In the genomic region with DNA sequence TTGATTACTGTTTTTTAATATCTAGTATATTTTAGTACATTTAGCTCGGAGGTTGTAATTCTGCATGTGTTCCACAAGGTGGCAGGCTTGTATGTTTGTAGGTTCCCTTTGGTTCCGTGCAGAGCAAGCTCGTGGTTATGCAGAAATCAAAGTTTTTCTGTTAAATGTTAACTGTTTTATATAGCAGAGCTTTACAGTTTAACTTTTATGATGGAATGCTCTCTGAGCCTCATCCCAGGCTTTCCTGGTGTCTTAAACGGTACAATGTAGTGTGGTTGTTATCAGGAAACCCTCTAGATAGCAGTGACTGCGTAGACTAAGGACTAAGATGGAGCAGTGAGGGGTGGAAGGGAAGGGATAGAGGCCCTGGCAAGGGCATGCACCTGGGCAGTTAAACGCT, we compare ENCODE assay signal across 8 mouse cellular contexts.
DNase-seq lines count a peak whose midpoint lies in the region; ATAC-seq and TF ChIP-seq lines count a peak whose summit lies in the region.

No protein-coding gene starts in this region.

- ATAC-seq in heart, embryonic 15.5 days (replicated peaks; ENCODE audit: insufficient number of reproducible peaks, insufficient read depth, low FRiP score, low read depth), result no peak
- no peak for ATAC-seq in liver, postnatal 0 days
- peak; percentile 65; the same call in 1 of the 2 replicates for ATAC-seq in stomach, embryonic 16.5 days (ENCODE audit: insufficient read depth, low FRiP score)

- H3K36me3 ChIP-seq in CH12.LX (replicated peaks in 1 of 2; ENCODE audit: control insufficient read depth in 1 of 2, insufficient read depth in 1 of 2, low read length in 1 of 2), result no peaks in the 10 kb centered on the region
- no peaks in the 10 kb centered on the region for H3K36me3 ChIP-seq in heart, embryonic 15.5 days
- H3K36me3 ChIP-seq in liver, postnatal 0 days (replicated peaks; ENCODE audit: insufficient read depth, low read length), result no peaks in the 10 kb centered on the region
- H3K36me3 ChIP-seq in stomach, embryonic 16.5 days (ENCODE audit: control insufficient read depth, insufficient read depth, low read length), result no peaks in the 10 kb centered on the region

- H3K4me3 ChIP-seq in CH12.LX (replicated peaks in 1 of 3; ENCODE audit: low read depth in 2 of 3, low read length in 2 of 3, poor library complexity in 1 of 3), result no peak overlapping the region
- H3K4me3 ChIP-seq in bone marrow, adult 2 months (replicated peaks; ENCODE audit: control insufficient read depth, low read depth, low read length), result no peak overlapping the region
- 0 out of 2 replicates have a peak overlapping the region, but pooled peaks have one; percentile 10 for H3K4me3 ChIP-seq in heart, embryonic 15.5 days
- H3K4me3 ChIP-seq in liver, postnatal 0 days (ENCODE audit: low read depth, low read length), result no peak overlapping the region
- no peak overlapping the region for H3K4me3 ChIP-seq in stomach, embryonic 16.5 days (replicated peaks; ENCODE audit: low read length)

- no peak for TF ChIP-seq POLR2A in CH12.LX (IDR thresholded peaks at IDR 0.05; ENCODE audit: low read depth, low read length)
- TF ChIP-seq POLR2A in bone marrow, adult 2 months (IDR thresholded peaks at IDR 0.05; ENCODE audit: borderline replicate concordance, control insufficient read depth, low read depth, low read length), result no peak

- in situ Hi-C loops in CH12.LX (cut with MboI; ENCODE audit: low pct_ligation_motif_present, low pct_unique_long_range_greater_than_20kb, low sequenced_read_pairs), result loop anchor here (10.0 kb wide), 1 partner anchor 595 kb away; no protein-coding TSS in a partner anchor

- dilution Hi-C loops in CH12.LX (cut with MboI; ENCODE audit: extremely low pct_ligation_motif_present, extremely low pct_unique_long_range_greater_than_20kb, low sequenced_read_pairs), result loop anchor here (25.0 kb wide), 1 partner anchor 532 kb away; no protein-coding TSS in a partner anchor

- no peak for TF ChIP-seq EP300 in CH12.LX (IDR thresholded peaks at IDR 0.05; ENCODE audit: low read length)
- no peak for TF ChIP-seq EP300 in liver, postnatal 0 days (IDR thresholded peaks at IDR 0.05; ENCODE audit: low read depth)

- no peaks in the 10 kb centered on the region for H3K79me2 ChIP-seq in CH12.LX (replicated peaks; ENCODE audit: control insufficient read depth, extremely low read depth, insufficient read depth, poor library complexity, severe bottlenecking)

- H3K27me3 ChIP-seq in CH12.LX (replicated peaks), result no peaks in the 10 kb centered on the region
- H3K27me3 ChIP-seq in heart, embryonic 15.5 days, result no peaks in the 10 kb centered on the region
- no peaks in the 10 kb centered on the region for H3K27me3 ChIP-seq in liver, postnatal 0 days (ENCODE audit: insufficient read depth, low read length)
- no peaks in the 10 kb centered on the region for H3K27me3 ChIP-seq in stomach, embryonic 16.5 days (ENCODE audit: control insufficient read depth, insufficient read depth, low read length)

- 25% methylated on average over 6 of the region's 6 CpGs for whole genome bisulfite sequencing in bone marrow, adult 2 months
- 17% methylated on average over 6 of the region's 6 CpGs for WGBS in heart, embryonic 15.5 days
- 24% methylated on average over 6 of the region's 6 CpGs for WGBS in liver, postnatal 0 days (ENCODE audit: insufficient replicate concordance)
- 22% methylated on average over 6 of the region's 6 CpGs for WGBS in stomach, embryonic 16.5 days

- peak; percentile 81 for TF ChIP-seq RAD21 in CH12.LX (IDR thresholded peaks at IDR 0.05; ENCODE audit: low read depth, low read length)

- TF ChIP-seq CTCF in CH12.LX (conservative IDR thresholded peaks at IDR 0.05 in 1 of 2, IDR thresholded peaks at IDR 0.05 in 1 of 2; ENCODE audit: low read depth in 2 of 2, low read length in 2 of 2), result peak; percentile 69 to 78
- peak; percentile 35 for TF ChIP-seq CTCF in bone marrow, adult 2 months (IDR thresholded peaks at IDR 0.05; ENCODE audit: control insufficient read depth, insufficient read depth, low read length)
- peak; percentile 77 for TF ChIP-seq CTCF in liver, postnatal 0 days (IDR thresholded peaks at IDR 0.05; ENCODE audit: low read depth)

- no peaks in the 10 kb centered on the region for H3K9me3 ChIP-seq in CH12.LX (replicated peaks; ENCODE audit: low read length)
- no peaks in the 10 kb centered on the region for H3K9me3 ChIP-seq in heart, embryonic 15.5 days (replicated peaks)
- H3K9me3 ChIP-seq in liver, postnatal 0 days (ENCODE audit: low read length), result no peaks in the 10 kb centered on the region
- no peaks in the 10 kb centered on the region for H3K9me3 ChIP-seq in stomach, embryonic 16.5 days (replicated peaks; ENCODE audit: control insufficient read depth, low read length)

- peak overlapping the region; percentile 41; the same call in 1 of the 2 replicates for H3K4me2 ChIP-seq in CH12.LX (ENCODE audit: insufficient read depth, low read depth, poor library complexity, severe bottlenecking)
- H3K4me2 ChIP-seq in heart, embryonic 15.5 days, result peak overlapping the region; percentile 41
- no peak overlapping the region for H3K4me2 ChIP-seq in liver, postnatal 0 days (ENCODE audit: low read depth, low read length)
- H3K4me2 ChIP-seq in stomach, embryonic 16.5 days (ENCODE audit: low read depth, low read length), result no peak overlapping the region

- no peak overlapping the region for H3K9ac ChIP-seq in CH12.LX (ENCODE audit: insufficient read depth, low read depth)
- H3K9ac ChIP-seq in heart, embryonic 15.5 days, result no peak overlapping the region
- H3K9ac ChIP-seq in liver, postnatal 0 days (replicated peaks), result no peak overlapping the region
- H3K9ac ChIP-seq in stomach, embryonic 16.5 days (ENCODE audit: low read length), result no peak overlapping the region

- peaks cover 2 to 11% of the 10 kb centered on the region in 2 experiments; a peak in 3 of 4 replicates for H3K4me1 ChIP-seq in CH12.LX (ENCODE audit: control insufficient read depth in 1 of 2, insufficient read depth in 2 of 2)
- no peaks in the 10 kb centered on the region for H3K4me1 ChIP-seq in bone marrow, adult 2 months (ENCODE audit: control insufficient read depth, insufficient read depth, low read length)
- peaks cover 21% of the 10 kb centered on the region for H3K4me1 ChIP-seq in heart, embryonic 15.5 days (replicated peaks)
- peaks cover 4% of the 10 kb centered on the region; the same call in 1 of the 2 replicates for H3K4me1 ChIP-seq in liver, postnatal 0 days (ENCODE audit: insufficient read depth)
- peaks cover 10% of the 10 kb centered on the region; the same call in 1 of the 2 replicates for H3K4me1 ChIP-seq in stomach, embryonic 16.5 days (ENCODE audit: control insufficient read depth, insufficient read depth, low read length)

- no peak overlapping the region for H3K27ac ChIP-seq in CH12.LX (ENCODE audit: insufficient read depth, low read depth)
- H3K27ac ChIP-seq in bone marrow, adult 2 months (ENCODE audit: control insufficient read depth, insufficient read depth, low read depth, low read length, poor library complexity), result no peak overlapping the region
- no peak overlapping the region for H3K27ac ChIP-seq in heart, embryonic 15.5 days
- no peak overlapping the region for H3K27ac ChIP-seq in liver, postnatal 0 days (ENCODE audit: low read depth)
- no peak overlapping the region for H3K27ac ChIP-seq in stomach, embryonic 16.5 days (ENCODE audit: low read length)

- peak; percentile 27 to 47 for DNase-seq in kidney, adult 8-10 months
- DNase-seq in kidney, adult 18-20 months, result no peak
- peak; percentile 68 for DNase-seq in CH12.LX (ENCODE audit: extremely low read depth)
- no peak for DNase-seq in liver, postnatal 0 days
- no peak for DNase-seq in frontal cortex, postnatal 36 days (ENCODE audit: low spot score in 2 of 2)

TF ChIP-seq in CH12.LX, 34 proteins besides CTCF, POLR2A, EP300 and RAD21:
- TF ChIP-seq POLR2AphosphoS2 (IDR thresholded peaks at IDR 0.05; ENCODE audit: low read depth, low read length) (no peak), MYC (IDR thresholded peaks at IDR 0.05; ENCODE audit: low read depth, low read length) (peak; percentile 81), SMC3 (IDR thresholded peaks at IDR 0.05; ENCODE audit: low read depth, low read length) (peak; percentile 71), BHLHE40 (IDR thresholded peaks at IDR 0.05; ENCODE audit: low read depth, low read length) (0 out of 2 replicates have a peak, but pooled peaks have one; percentile 12), HCFC1 (IDR thresholded peaks at IDR 0.05; ENCODE audit: low read depth, low read length) (no peak), ZKSCAN1 (IDR thresholded peaks at IDR 0.05; ENCODE audit: borderline replicate concordance, low read depth, low read length) (no peak), USF2 (conservative IDR thresholded peaks at IDR 0.05; ENCODE audit: low read depth, low read length) (no peak), MAFK (IDR thresholded peaks at IDR 0.05; ENCODE audit: insufficient replicate concordance, low read length) (peak; percentile 11; the same call in 1 of the 2 replicates), ETS1 (conservative IDR thresholded peaks at IDR 0.05; ENCODE audit: low read depth, low read length) (no peak), UBTF (IDR thresholded peaks at IDR 0.05; ENCODE audit: low read depth, low read length) (no peak), TCF12 (IDR thresholded peaks at IDR 0.05; ENCODE audit: low read depth, low read length) (no peak), NELFE (IDR thresholded peaks at IDR 0.05; ENCODE audit: low read depth, low read length) (no peak), MEF2A (IDR thresholded peaks at IDR 0.05; ENCODE audit: borderline replicate concordance, low read depth, low read length) (no peak), MAX (IDR thresholded peaks at IDR 0.05; ENCODE audit: low read length) (0 out of 2 replicates have a peak, but pooled peaks have one; percentile 12), SIN3A (IDR thresholded peaks at IDR 0.05; ENCODE audit: low read length) (no peak), ZC3H11A (IDR thresholded peaks at IDR 0.05; ENCODE audit: low read depth, low read length) (peak; percentile 12; the same call in 1 of the 2 replicates)

Comparison
In these comparisons a context has a peak if more than half of its experiments do, and no peak if none do; other contexts are left out.
1. DNase-seq: peak in kidney, adult 8-10 months (2 of 2) and CH12.LX (single experiment); none in kidney, adult 18-20 months (single experiment), liver, postnatal 0 days (single experiment) and frontal cortex, postnatal 36 days (0 of 2).
2. H3K4me2 ChIP-seq: peak in CH12.LX (single experiment) and heart, embryonic 15.5 days (single experiment); none in liver, postnatal 0 days (single experiment) and stomach, embryonic 16.5 days (single experiment).
3. Peak in every context shown above with its lines, with median percentiles within 50 percentile points of each other: CTCF ChIP-seq.